ENCODE assay signal across 9 mouse cellular contexts in genomic region chr7:127111461-127111860, GRCm38 (mm10). TPM values are rescaled to one million over a fixed set of nuclear protein-coding genes. Genes with fewer than 3 reads are reported as not detected.
DNase-seq lines count a peak whose midpoint lies in the region; ATAC-seq and TF ChIP-seq lines count a peak whose summit lies in the region.
"Had no signal": no experiment of that assay in that cellular context is flagged by ENCODE, and none has a peak within 500 bp of the region (broad histone marks: within the 10 kb centered on the region; RNA-seq: fewer than 3 reads in every experiment).

No protein-coding gene starts in this region.

- no peak overlapping the region for H3K9ac ChIP-seq in hindbrain, postnatal 0 days (replicated peaks; ENCODE audit: low read length)
- no peak overlapping the region for H3K9ac ChIP-seq in hindbrain, embryonic 12.5 days
- no peak overlapping the region for H3K9ac ChIP-seq in CH12.LX (ENCODE audit: insufficient read depth, low read depth)
- H3K9ac ChIP-seq in liver, embryonic 13.5 days: no peak overlapping the region
- H3K9ac ChIP-seq: lung, embryonic 15.5 days had no signal

- peak; percentile 65 for TF ChIP-seq RAD21 in CH12.LX (IDR thresholded peaks at IDR 0.05; ENCODE audit: low read depth, low read length)

- no peak for ATAC-seq in hindbrain, postnatal 0 days
- ATAC-seq in hindbrain, embryonic 12.5 days (ENCODE audit: low FRiP score): no peak
- peak; percentile 49 for ATAC-seq in liver, embryonic 13.5 days (ENCODE audit: low read depth)

- H3K4me3 ChIP-seq in hindbrain, postnatal 0 days (ENCODE audit: low read length): no peak overlapping the region
- H3K4me3 ChIP-seq in hindbrain, embryonic 12.5 days: no peak overlapping the region
- no peak overlapping the region for H3K4me3 ChIP-seq in CH12.LX (replicated peaks in 1 of 3; ENCODE audit: low read depth in 2 of 3, low read length in 2 of 3, poor library complexity in 1 of 3)
- H3K4me3 ChIP-seq in liver, embryonic 13.5 days (replicated peaks): no peak overlapping the region
- H3K4me3 ChIP-seq: lung, embryonic 15.5 days had no signal

- 0 out of 2 replicates have a peak, but pooled peaks have one; percentile 18 for TF ChIP-seq POLR2A in CH12.LX (IDR thresholded peaks at IDR 0.05; ENCODE audit: low read depth, low read length)

- H3K27me3 ChIP-seq in hindbrain, postnatal 0 days (ENCODE audit: insufficient read depth, low read length): no peaks in the 10 kb centered on the region
- no peaks in the 10 kb centered on the region for H3K27me3 ChIP-seq in hindbrain, embryonic 12.5 days
- peaks cover 7% of the 10 kb centered on the region for H3K27me3 ChIP-seq in CH12.LX (replicated peaks)
- H3K27me3 ChIP-seq in liver, embryonic 13.5 days: no peaks in the 10 kb centered on the region
- H3K27me3 ChIP-seq: lung, embryonic 15.5 days had no signal

- H3K9me3 ChIP-seq in hindbrain, postnatal 0 days (ENCODE audit: low read length): no peaks in the 10 kb centered on the region
- no peaks in the 10 kb centered on the region for H3K9me3 ChIP-seq in hindbrain, embryonic 12.5 days (replicated peaks)
- no peaks in the 10 kb centered on the region for H3K9me3 ChIP-seq in CH12.LX (replicated peaks; ENCODE audit: low read length)
- H3K9me3 ChIP-seq in liver, embryonic 13.5 days (replicated peaks): no peaks in the 10 kb centered on the region
- H3K9me3 ChIP-seq: lung, embryonic 15.5 days had no signal

- H3K79me2 ChIP-seq in CH12.LX (replicated peaks; ENCODE audit: control insufficient read depth, extremely low read depth, insufficient read depth, poor library complexity, severe bottlenecking): no peaks in the 10 kb centered on the region

- TF ChIP-seq CTCF in hindbrain, postnatal 0 days (IDR thresholded peaks at IDR 0.05; ENCODE audit: low read depth): peak; percentile 68
- TF ChIP-seq CTCF in CH12.LX (conservative IDR thresholded peaks at IDR 0.05 in 1 of 2, IDR thresholded peaks at IDR 0.05 in 1 of 2; ENCODE audit: low read depth in 2 of 2, low read length in 2 of 2): peak; percentile 73 to 91

- 51% methylated on average over 6 of the region's 6 CpGs for WGBS in hindbrain, postnatal 0 days
- WGBS in hindbrain, embryonic 12.5 days: 42% methylated on average over 6 of the region's 6 CpGs
- 43% methylated on average over 6 of the region's 6 CpGs for WGBS in liver, embryonic 13.5 days (ENCODE audit: insufficient replicate concordance)

- H3K4me1 ChIP-seq in hindbrain, postnatal 0 days (ENCODE audit: insufficient read depth, low read length): no peaks in the 10 kb centered on the region
- H3K4me1 ChIP-seq in hindbrain, embryonic 12.5 days: peaks cover 7% of the 10 kb centered on the region; the same call in 1 of the 2 replicates
- peaks cover 35 to 62% of the 10 kb centered on the region in 2 experiments for H3K4me1 ChIP-seq in CH12.LX (ENCODE audit: control insufficient read depth in 1 of 2, insufficient read depth in 2 of 2)
- peaks cover 53% of the 10 kb centered on the region for H3K4me1 ChIP-seq in liver, embryonic 13.5 days (replicated peaks)

- H3K36me3 ChIP-seq in hindbrain, postnatal 0 days (ENCODE audit: insufficient read depth, low read length): no peaks in the 10 kb centered on the region
- H3K36me3 ChIP-seq in hindbrain, embryonic 12.5 days: no peaks in the 10 kb centered on the region
- H3K36me3 ChIP-seq in CH12.LX (replicated peaks in 1 of 2; ENCODE audit: control insufficient read depth in 1 of 2, insufficient read depth in 1 of 2, low read length in 1 of 2): no peaks in the 10 kb centered on the region
- H3K36me3 ChIP-seq in liver, embryonic 13.5 days: no peaks in the 10 kb centered on the region
- H3K36me3 ChIP-seq: lung, embryonic 15.5 days had no signal

- in situ Hi-C loops in CH12.LX (cut with MboI; ENCODE audit: low pct_ligation_motif_present, low pct_unique_long_range_greater_than_20kb, low sequenced_read_pairs): loop anchor here (10.0 kb wide), 1 partner anchor 467 kb away; the partner anchor contains the start of gene Sgf29

- peak; percentile 42 for DNase-seq in hindbrain, postnatal 0 days (ENCODE audit: low spot score)
- DNase-seq in CH12.LX (ENCODE audit: extremely low read depth): peak; percentile 91
- peak; percentile 65 for DNase-seq in brain, adult 2 months (ENCODE audit: low read depth, low spot score)
- DNase-seq in gastrocnemius, postnatal 10 days: peak; percentile 61
- peak; percentile 72 for DNase-seq in liver, embryonic 13.5 days
- DNase-seq in retina, postnatal 1 day: peak; percentile 59
- no peak for DNase-seq in frontal cortex, postnatal 10 days (ENCODE audit: low spot score in 2 of 2)

- no peak overlapping the region for H3K27ac ChIP-seq in hindbrain, postnatal 0 days
- H3K27ac ChIP-seq in hindbrain, embryonic 12.5 days: no peak overlapping the region
- H3K27ac ChIP-seq in CH12.LX (ENCODE audit: insufficient read depth, low read depth): no peak overlapping the region
- H3K27ac ChIP-seq in liver, embryonic 13.5 days: no peak overlapping the region
- H3K27ac ChIP-seq: lung, embryonic 15.5 days had no signal

- dilution Hi-C loops in CH12.LX (cut with MboI; ENCODE audit: extremely low pct_ligation_motif_present, extremely low pct_unique_long_range_greater_than_20kb, low sequenced_read_pairs): no loop called here

- no peak overlapping the region for H3K4me2 ChIP-seq in hindbrain, postnatal 0 days (ENCODE audit: low read depth, low read length)
- H3K4me2 ChIP-seq in hindbrain, embryonic 12.5 days (replicated peaks): no peak overlapping the region
- no peak overlapping the region for H3K4me2 ChIP-seq in CH12.LX (ENCODE audit: insufficient read depth, low read depth, poor library complexity, severe bottlenecking)
- H3K4me2 ChIP-seq in liver, embryonic 13.5 days: no peak overlapping the region
- H3K4me2 ChIP-seq: lung, embryonic 15.5 days had no signal

- no peak for TF ChIP-seq EP300 in CH12.LX (IDR thresholded peaks at IDR 0.05; ENCODE audit: low read length)

TF ChIP-seq in CH12.LX, 34 proteins besides CTCF, POLR2A, EP300 and RAD21 (continues in another document):
- TF ChIP-seq JUN (IDR thresholded peaks at IDR 0.05; ENCODE audit: insufficient read depth, low read depth, low read length) (no peak), TBP (conservative IDR thresholded peaks at IDR 0.05; ENCODE audit: low read depth, low read length) (0 out of 2 replicates have a peak, but pooled peaks have one; percentile 26), MAX (IDR thresholded peaks at IDR 0.05; ENCODE audit: low read length) (peak; percentile 88), BHLHE40 (IDR thresholded peaks at IDR 0.05; ENCODE audit: low read depth, low read length) (0 out of 2 replicates have a peak, but pooled peaks have one; percentile 7), MAFK (IDR thresholded peaks at IDR 0.05; ENCODE audit: insufficient replicate concordance, low read length) (no peak), ELF1 (IDR thresholded peaks at IDR 0.05; ENCODE audit: low read depth, low read length) (no peak), JUND (conservative IDR thresholded peaks at IDR 0.05; ENCODE audit: low read depth, low read length) (no peak), POLR2AphosphoS2 (IDR thresholded peaks at IDR 0.05; ENCODE audit: low read depth, low read length) (no peak), KAT2A (IDR thresholded peaks at IDR 0.05; ENCODE audit: insufficient replicate concordance, low read length) (no peak), CHD2 (IDR thresholded peaks at IDR 0.05; ENCODE audit: low read length) (no peak), RCOR1 (conservative IDR thresholded peaks at IDR 0.05; ENCODE audit: low read depth, low read length) (no peak), UBTF (IDR thresholded peaks at IDR 0.05; ENCODE audit: low read depth, low read length) (no peak)

RNA-seq across cellular contexts. Expression of gene Qprt, which starts 10.6 kb away (rescaled TPM):
- total RNA-seq in hindbrain, postnatal 0 days (2014; rRNA removed): 1.0 and 2.0 TPM in 2 replicates
- 1.7 and 1.8 TPM in 2 replicates for polyA plus RNA-seq in hindbrain, postnatal 0 days (2015; fragmentation: Nextera tagmentation; extraction: Ambion mirVana)
- 0.80 and 1.9 TPM in 2 replicates for polyA plus RNA-seq in hindbrain, embryonic 12.5 days (2016; fragmentation: Nextera tagmentation; extraction: Ambion mirVana)
- total RNA-seq in CH12.LX (2012; rRNA removed): 0.21 and 0.30 TPM in 2 replicates
- total RNA-seq in CH12.LX (2014; rRNA removed): 0.15 TPM in 1 of 2 replicates, not detected in the other
- polyA plus RNA-seq in CH12.LX (2012; ENCODE audit: insufficient read length, low read depth): 0.14 TPM in 1 of 2 replicates, not detected in the other
- 1 to 10 TPM; 1.9 to 2.3 TPM for total RNA-seq in gastrocnemius, postnatal 10 days (2021)
- 44.4 and 49.1 TPM in 2 replicates for polyA plus RNA-seq in liver, embryonic 13.5 days (2015; fragmentation: Nextera tagmentation; extraction: Ambion mirVana)

RNA-seq across cellular contexts. Expression of gene AI467606, which starts 20.3 kb away (rescaled TPM):
- 0.68 and 2.3 TPM in 2 replicates for total RNA-seq in hindbrain, postnatal 0 days (2014; rRNA removed)
- polyA plus RNA-seq in hindbrain, postnatal 0 days (2015; fragmentation: Nextera tagmentation; extraction: Ambion mirVana): 1.0 and 1.1 TPM in 2 replicates
- 1.0 and 1.2 TPM in 2 replicates for polyA plus RNA-seq in hindbrain, embryonic 12.5 days (2016; fragmentation: Nextera tagmentation; extraction: Ambion mirVana)
- total RNA-seq in CH12.LX (2012; rRNA removed): 15.7 and 19.0 TPM in 2 replicates
- 18.6 and 26.4 TPM in 2 replicates for total RNA-seq in CH12.LX (2014; rRNA removed)
- 18.3 and 20.5 TPM in 2 replicates for polyA plus RNA-seq in CH12.LX (2012; ENCODE audit: insufficient read length, low read depth)
- 1 to 10 TPM in 1 of 2 experiments, under 1 TPM in 1; 0.59 to 2.1 TPM for total RNA-seq in gastrocnemius, postnatal 10 days (2021)
- polyA plus RNA-seq in liver, embryonic 13.5 days (2015; fragmentation: Nextera tagmentation; extraction: Ambion mirVana): 7.0 and 7.3 TPM in 2 replicates

RNA-seq across cellular contexts. Expression of gene Zg16, which starts 24.3 kb away (rescaled TPM):
- not detected in 2 replicates for total RNA-seq in hindbrain, postnatal 0 days (2014; rRNA removed)
- not detected in 2 replicates for polyA plus RNA-seq in hindbrain, postnatal 0 days (2015; fragmentation: Nextera tagmentation; extraction: Ambion mirVana)
- polyA plus RNA-seq in hindbrain, embryonic 12.5 days (2016; fragmentation: Nextera tagmentation; extraction: Ambion mirVana): not detected in 2 replicates
- total RNA-seq in CH12.LX (2012; rRNA removed): not detected in 2 replicates
- not detected in 2 replicates for total RNA-seq in CH12.LX (2014; rRNA removed)
- not detected in 2 replicates for polyA plus RNA-seq in CH12.LX (2012; ENCODE audit: insufficient read length, low read depth)
- total RNA-seq in gastrocnemius, postnatal 10 days (2021): not detected
- polyA plus RNA-seq in liver, embryonic 13.5 days (2015; fragmentation: Nextera tagmentation; extraction: Ambion mirVana): not detected in 2 replicates
- polyA plus RNA-seq: lung, embryonic 15.5 days had no signal

RNA-seq across cellular contexts. Expression of gene Spn, which starts 26.2 kb away (rescaled TPM):
- 0.11 and 0.21 TPM in 2 replicates for total RNA-seq in hindbrain, postnatal 0 days (2014; rRNA removed)
- polyA plus RNA-seq in hindbrain, postnatal 0 days (2015; fragmentation: Nextera tagmentation; extraction: Ambion mirVana): 0.05 and 0.09 TPM in 2 replicates
- polyA plus RNA-seq in hindbrain, embryonic 12.5 days (2016; fragmentation: Nextera tagmentation; extraction: Ambion mirVana): not detected in 2 replicates
- total RNA-seq in CH12.LX (2012; rRNA removed): 14.4 and 16.3 TPM in 2 replicates
- total RNA-seq in CH12.LX (2014; rRNA removed): 2.4 and 2.6 TPM in 2 replicates
- 3.3 and 3.6 TPM in 2 replicates for polyA plus RNA-seq in CH12.LX (2012; ENCODE audit: insufficient read length, low read depth)
- total RNA-seq in gastrocnemius, postnatal 10 days (2021): under 1 TPM; 0.16 to 0.86 TPM
- 8.2 and 8.7 TPM in 2 replicates for polyA plus RNA-seq in liver, embryonic 13.5 days (2015; fragmentation: Nextera tagmentation; extraction: Ambion mirVana)

Comparison
In these comparisons a context has a peak if more than half of its experiments do, and no peak if none do; other contexts are left out.
1. DNase-seq: peak in hindbrain, postnatal 0 days (single experiment), CH12.LX (single experiment), brain, adult 2 months (single experiment), gastrocnemius, postnatal 10 days (single experiment), liver, embryonic 13.5 days (single experiment) and retina, postnatal 1 day (single experiment); none in frontal cortex, postnatal 10 days (0 of 2).
2. RNA of gene Qprt, which starts 10.6 kb away (polyA plus RNA-seq): 44.4 to 49.1 TPM in liver, embryonic 13.5 days; 1.7 to 1.8 TPM in hindbrain, postnatal 0 days, 0.80 to 1.9 TPM in hindbrain, embryonic 12.5 days and 0.14 TPM in CH12.LX; every median in the first group is over 10 times any median in the second.